Mouse (Mus musculus): ENCODE data around the gene Ptprr.

DNA sequence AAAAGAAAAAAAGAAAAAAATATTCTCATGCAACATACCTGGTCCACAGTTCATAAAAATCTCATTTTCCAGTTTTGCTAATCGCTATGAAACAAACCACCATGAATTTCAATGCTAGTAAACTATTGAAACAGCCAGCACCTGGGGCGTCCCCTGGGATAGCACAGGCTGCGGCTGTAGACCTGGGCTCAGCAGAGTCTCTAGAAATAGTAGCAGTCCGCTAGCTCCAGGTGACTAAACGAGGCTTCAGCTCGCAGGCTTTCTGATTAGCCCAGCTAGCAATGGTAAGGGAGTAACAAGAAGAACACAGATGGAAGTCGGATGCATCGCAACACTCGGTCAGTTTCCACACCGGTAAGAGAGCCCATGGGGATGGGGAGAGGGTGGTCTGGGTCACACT, 125.7 kb downstream of the Ptprr start:
- TF ChIP-seq CTCF (IDR thresholded peaks at IDR 0.05; ENCODE audit: low read depth) (no peak), EP300 (optimal IDR thresholded peaks at IDR 0.05) (no peak)
